Mouse (Mus musculus) testis, adult 2 months (tissue): ENCODE measurements around the gene Vmn1r137.
"Not testable (repeated sequence)": the region's sequence is repeated elsewhere in the genome, so short reads cannot be mapped to it uniquely, and the experiment has no call there.

Experiments
- CTCF ChIP-seq: fragments of 200-500 bp; IDR thresholded peaks from 2 replicates; pipeline ENCODE4 v1.5.1; 2012; ENCODE audit warnings: low read depth, mild to moderate bottlenecking, inconsistent platforms, low read length, moderate library complexity; ENCODE audit not compliant: control insufficient read depth, insufficient read depth, insufficient replicate concordance
- POLR2A ChIP-seq: fragments of 200-500 bp; IDR thresholded peaks from 2 replicates; pipeline ENCODE4 v1.6.1; 2012; ENCODE audit warnings: low read depth, mild to moderate bottlenecking, inconsistent platforms, low read length, moderate library complexity; ENCODE audit not compliant: control insufficient read depth

GRCm38 (mm10) chr7:21994287-21994686 is at the start of gene Vmn1r137:
- TF ChIP-seq CTCF, POLR2A: not testable (repeated sequence)
